Mouse (Mus musculus) heart, embryonic 13.5 days (tissue): Measurements from ENCODE around the gene Smc2. TPM values are rescaled to one million over a fixed set of nuclear protein-coding genes. Genes with fewer than 3 reads are reported as not detected.

Experiments used
- ATAC-seq: fragments of 200-750 bp; cut with Nextera tagmentation; 2 replicates; pipeline ENCODE4 v1.8.0; 2017; ENCODE audit warnings: moderate TSS enrichment; ENCODE audit not compliant: insufficient number of reproducible peaks, low FRiP score, low TSS enrichment; ENCODE audit errors: extremely low read depth
- H3K27ac ChIP-seq: fragments of 300-500 bp; sonication (generic); replicated peaks from 2 replicates; pipeline ENCODE4 v1.5.1; 2015; ENCODE audit warnings: moderate library complexity, mild to moderate bottlenecking, inconsistent platforms
- H3K27me3 ChIP-seq: fragments of 300-500 bp; sonication (generic); replicated peaks from 2 replicates; pipeline ENCODE4 v1.6.1; 2015; ENCODE audit warnings: mild to moderate bottlenecking, inconsistent platforms
- H3K36me3 ChIP-seq: fragments of 300-500 bp; sonication (generic); 2 replicates; pipeline ENCODE4 v1.6.1; 2015; ENCODE audit warnings: mild to moderate bottlenecking, inconsistent platforms
- H3K4me1 ChIP-seq: fragments of 300-500 bp; sonication (generic); 2 replicates; pipeline ENCODE4 v1.6.1; 2015; ENCODE audit warnings: inconsistent platforms
- H3K4me2 ChIP-seq: fragments of 300-500 bp; sonication (generic); 2 replicates; pipeline ENCODE4 v1.6.1; 2015; ENCODE audit warnings: inconsistent platforms, mild to moderate bottlenecking, moderate library complexity
- H3K4me3 ChIP-seq: fragments of 300-500 bp; sonication (generic); 2 replicates; pipeline ENCODE4 v1.5.1; 2015; ENCODE audit warnings: moderate library complexity, mild to moderate bottlenecking, inconsistent platforms
- H3K9ac ChIP-seq: fragments of 300-500 bp; sonication (generic); 2 replicates; pipeline ENCODE4 v1.6.1; 2015; ENCODE audit warnings: inconsistent platforms, mild to moderate bottlenecking, moderate library complexity
- H3K9me3 ChIP-seq: fragments of 300-500 bp; sonication (generic); 2 replicates; pipeline ENCODE4 v1.6.1; 2016; ENCODE audit warnings: inconsistent platforms
- WGBS: fragments of 180-500 bp; shearing (Covaris S2); methylation state at CpG from one replicate; pipeline ENCODE4 v1.1.7; 2015; ENCODE audit warnings: mixed read lengths; 5-methylcytosine and 5-hydroxymethylcytosine counted together
- polyA plus RNA-seq: library from polyadenylated mRNA; unstranded; fragments of >200 nt; fragmentation: Nextera tagmentation; extraction: Ambion mirVana; gene quantifications from 2 replicates; pipeline ENCODE4 v1.2.1, GENCODE M21; 2015

Smc2 gene
- polyA plus RNA-seq, 1 experiment from 2014 or later = 126 TPM

GRCm38 (mm10) chr4:52517580-52517979 lies 78.5 kb downstream of the Smc2 start:
- Histone ChIP-seq H3K9me3 (no peaks in the 10 kb centered on the region), H3K4me3 (no peak overlapping the region), H3K4me1 (0 out of 2 replicates have a peak, but pooled peaks cover 4% of the 10 kb centered on the region), H3K27me3 (no peaks in the 10 kb centered on the region), H3K36me3 (no peaks in the 10 kb centered on the region), H3K4me2 (peak overlapping the region; percentile 34), H3K9ac (no peak overlapping the region), H3K27ac (no peak overlapping the region)
- no peak for ATAC-seq
- 12% methylated on average over 4 of the region's 4 CpGs for WGBS

DNA sequence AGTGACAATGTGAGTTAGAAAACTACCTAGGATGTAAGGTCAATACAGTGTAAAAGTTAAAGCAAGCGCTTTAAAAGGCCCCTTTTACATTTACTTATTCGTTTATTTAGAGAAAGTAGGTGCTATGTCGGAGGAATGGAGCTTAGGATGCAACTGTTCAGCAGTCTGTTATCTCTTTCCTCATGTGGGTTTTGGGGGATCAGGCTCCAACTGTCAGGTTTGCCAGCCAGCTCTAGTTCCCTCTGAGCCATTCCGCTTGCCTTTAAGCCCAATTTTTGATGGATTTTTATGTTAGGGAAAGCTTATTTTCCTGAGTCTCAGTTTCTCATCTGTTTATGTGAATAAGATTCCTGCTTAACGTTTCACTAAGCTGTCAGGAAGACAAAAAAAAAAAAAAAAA lies 80.3 kb downstream of the Smc2 start:
- Histone ChIP-seq H3K4me1 (0 out of 2 replicates have a peak, but pooled peaks cover 4% of the 10 kb centered on the region), H3K9ac (no peak overlapping the region), H3K27me3 (no peaks in the 10 kb centered on the region), H3K4me2 (no peak overlapping the region), H3K27ac (no peak overlapping the region), H3K36me3 (no peaks in the 10 kb centered on the region), H3K4me3 (no peak overlapping the region), H3K9me3 (no peaks in the 10 kb centered on the region)
- no peak for ATAC-seq
- WGBS = 74% methylated on average over 5 of the region's 5 CpGs

- H3K9ac ChIP-seq = no peak overlapping the region
- no peak overlapping the region for H3K4me3 ChIP-seq
- no peaks in the 10 kb centered on the region for H3K9me3 ChIP-seq
- H3K36me3 ChIP-seq = no peaks in the 10 kb centered on the region
- no peaks in the 10 kb centered on the region for H3K27me3 ChIP-seq
- 60% methylated on average over 5 of the region's 5 CpGs for WGBS
- no peak for ATAC-seq
- H3K27ac ChIP-seq = no peak overlapping the region
- H3K4me1 ChIP-seq = no peaks in the 10 kb centered on the region
- no peak overlapping the region for H3K4me2 ChIP-seq
Observed at GRCm38 (mm10) chr4:52526464-52526863, 87.4 kb downstream of the Smc2 start.

GRCm38 (mm10) chr4:52530636-52531035 lies 91.6 kb downstream of the Smc2 start:
- 58% methylated on average over 2 of the region's 2 CpGs for WGBS
- H3K9ac ChIP-seq = no peak overlapping the region
- H3K36me3 ChIP-seq = no peaks in the 10 kb centered on the region
- no peak overlapping the region for H3K4me3 ChIP-seq
- ATAC-seq = no peak
- no peaks in the 10 kb centered on the region for H3K9me3 ChIP-seq
- no peak overlapping the region for H3K27ac ChIP-seq
- no peak overlapping the region for H3K4me2 ChIP-seq
- no peaks in the 10 kb centered on the region for H3K27me3 ChIP-seq
- no peaks in the 10 kb centered on the region for H3K4me1 ChIP-seq

Other genes starting within 250 kb of the Smc2 start
- gene Vma21-ps, start 58.0 kb downstream of the Smc2 start, polyA plus RNA-seq = 1.0 TPM in 1 of 2 replicates, not detected in the other
- gene Toporsl, start 157.0 kb downstream of the Smc2 start, polyA plus RNA-seq = not detected in 2 replicates